Mouse (Mus musculus) limb, embryonic 12.5 days (tissue): Measurements from ENCODE around the gene Fkbp6. TPM values are rescaled to one million over a fixed set of nuclear protein-coding genes. Genes with fewer than 3 reads are reported as not detected.
"Not testable (repeated sequence)": the region's sequence is repeated elsewhere in the genome, so short reads cannot be mapped to it uniquely, and the experiment has no call there.

Experiments used
- ATAC-seq: fragments of 200-750 bp; cut with Nextera tagmentation; 2 replicates; pipeline ENCODE4 v1.8.0; 2017; ENCODE audit warnings: low read depth, moderate TSS enrichment; ENCODE audit not compliant: insufficient number of reproducible peaks, insufficient read depth, low FRiP score, low TSS enrichment
- H3K27ac ChIP-seq: fragments of 300-500 bp; sonication (generic); 2 replicates; pipeline ENCODE4 v1.5.1; 2016; ENCODE audit warnings: mild to moderate bottlenecking, moderate library complexity
- H3K27me3 ChIP-seq: fragments of 300-500 bp; sonication (generic); 2 replicates; pipeline ENCODE4 v1.6.1; 2016; ENCODE audit warnings: mild to moderate bottlenecking, moderate library complexity
- H3K36me3 ChIP-seq: fragments of 300-500 bp; sonication (generic); 2 replicates; pipeline ENCODE4 v1.6.1; 2016; ENCODE audit warnings: mild to moderate bottlenecking, moderate library complexity
- H3K4me1 ChIP-seq: fragments of 300-500 bp; sonication (generic); replicated peaks from 2 replicates; pipeline ENCODE4 v1.6.1; 2016
- H3K4me2 ChIP-seq: fragments of 300-500 bp; sonication (generic); 2 replicates; pipeline ENCODE4 v1.6.1; 2016; ENCODE audit warnings: mild to moderate bottlenecking, moderate library complexity
- H3K4me3 ChIP-seq: fragments of 300-500 bp; sonication (generic); replicated peaks from 2 replicates; pipeline ENCODE4 v1.5.1; 2016; ENCODE audit warnings: mild to moderate bottlenecking
- H3K9ac ChIP-seq: fragments of 300-500 bp; sonication (generic); replicated peaks from 2 replicates; pipeline ENCODE4 v1.6.1; 2016; ENCODE audit warnings: mild to moderate bottlenecking, moderate library complexity
- H3K9me3 ChIP-seq: fragments of 300-500 bp; sonication (generic); 2 replicates; pipeline ENCODE4 v1.6.1; 2016; ENCODE audit warnings: mild to moderate bottlenecking, moderate library complexity
- WGBS: fragments of 180-500 bp; shearing (Covaris S2); methylation state at CpG from one replicate; pipeline ENCODE4 v1.1.7; 2016; 5-methylcytosine and 5-hydroxymethylcytosine counted together
- polyA plus RNA-seq: library from polyadenylated mRNA; unstranded; fragments of >200 nt; fragmentation: Nextera tagmentation; extraction: Ambion mirVana; gene quantifications from 2 replicates; pipeline ENCODE4 v1.2.1, GENCODE M21; 2016

The Fkbp6 gene
- polyA plus RNA-seq, 1 experiment from 2014 or later, result 0.16 TPM

GRCm38 (mm10) chr5:135371195-135371594 lies 21.4 kb upstream of the Fkbp6 start:
- no peaks in the 10 kb centered on the region for H3K9me3 ChIP-seq
- no peak for ATAC-seq
- peaks cover 49% of the 10 kb centered on the region for H3K36me3 ChIP-seq
- WGBS, result 91% methylated on average over 13 of the region's 13 CpGs
- H3K27me3 ChIP-seq, result 0 out of 2 replicates have a peak, but pooled peaks cover 2% of the 10 kb centered on the region
- 0 out of 2 replicates have a peak overlapping the region, but pooled peaks have one; percentile 90 for H3K9ac ChIP-seq
- H3K27ac ChIP-seq, result no peak overlapping the region
- peak overlapping the region; percentile 86; the same call in 1 of the 2 replicates for H3K4me2 ChIP-seq
- H3K4me1 ChIP-seq, result peaks cover 12% of the 10 kb centered on the region
- 0 out of 2 replicates have a peak overlapping the region, but pooled peaks have one; percentile 92 for H3K4me3 ChIP-seq

- ATAC-seq, result peak; percentile 64; the same call in 1 of the 2 replicates
- Histone ChIP-seq H3K9me3 (no peaks in the 10 kb centered on the region), H3K4me1 (peaks cover 12% of the 10 kb centered on the region), H3K27ac (peak within 1 kb of the TSS; percentile 87), H3K4me2 (peak within 1 kb of the TSS; percentile 86), H3K9ac (peak within 1 kb of the TSS; percentile 90), H3K4me3 (peak within 1 kb of the TSS; percentile 92), H3K36me3 (peaks cover 38% of the 10 kb centered on the region), H3K27me3 (peaks cover 10% of the 10 kb centered on the region; the same call in 1 of the 2 replicates)
- WGBS, result under 1% methylated on average over 64 of the region's 64 CpGs
Observed at GRCm38 (mm10) chr5:135369787-135370654, 20.2 kb upstream of the Fkbp6 start, which contains the start of gene Nsun5. Gene Nsun5 (plus strand): TSS chr5:135369953.

GRCm38 (mm10) chr5:135369196-135369595 lies 19.4 kb upstream of the Fkbp6 start:
- H3K27ac ChIP-seq, H3K9me3 ChIP-seq, ATAC-seq: not testable (repeated sequence)
- H3K4me1 ChIP-seq, result peaks cover 12% of the 10 kb centered on the region
- peak overlapping the region; percentile 92 for H3K4me3 ChIP-seq
- H3K36me3 ChIP-seq, result peaks cover 29% of the 10 kb centered on the region
- peaks cover 11% of the 10 kb centered on the region; the same call in 1 of the 2 replicates for H3K27me3 ChIP-seq
- H3K9ac ChIP-seq, result peak overlapping the region; percentile 90
- H3K4me2 ChIP-seq, result peak overlapping the region; percentile 86
- 56% methylated on average over 9 of the region's 9 CpGs for WGBS

GRCm38 (mm10) chr5:135368312-135368711 lies 18.5 kb upstream of the Fkbp6 start:
- H3K4me3 ChIP-seq, result no peak overlapping the region
- H3K27me3 ChIP-seq, result peaks cover 15% of the 10 kb centered on the region
- peaks cover 12% of the 10 kb centered on the region for H3K4me1 ChIP-seq
- no peaks in the 10 kb centered on the region for H3K9me3 ChIP-seq
- ATAC-seq, result no peak
- H3K36me3 ChIP-seq, result peaks cover 21% of the 10 kb centered on the region
- H3K4me2 ChIP-seq, result no peak overlapping the region
- H3K9ac ChIP-seq, result no peak overlapping the region
- H3K27ac ChIP-seq, result no peak overlapping the region
- WGBS, result 76% methylated on average over 6 of the region's 6 CpGs

GRCm38 (mm10) chr5:135367841-135368240 lies 18.0 kb upstream of the Fkbp6 start:
- WGBS, result 58% methylated on average over 6 of the region's 6 CpGs
- peaks cover 12% of the 10 kb centered on the region for H3K4me1 ChIP-seq
- no peak overlapping the region for H3K9ac ChIP-seq
- no peaks in the 10 kb centered on the region for H3K9me3 ChIP-seq
- peaks cover 16% of the 10 kb centered on the region for H3K36me3 ChIP-seq
- peaks cover 15% of the 10 kb centered on the region for H3K27me3 ChIP-seq
- ATAC-seq, result no peak
- no peak overlapping the region for H3K4me3 ChIP-seq
- H3K4me2 ChIP-seq, result no peak overlapping the region
- H3K27ac ChIP-seq, result no peak overlapping the region

GRCm38 (mm10) chr5:135363540-135363939 lies 13.7 kb upstream of the Fkbp6 start:
- no peaks in the 10 kb centered on the region; the same call in 1 of the 2 replicates for H3K9me3 ChIP-seq
- no peak overlapping the region for H3K27ac ChIP-seq
- no peak for ATAC-seq
- no peak overlapping the region for H3K4me2 ChIP-seq
- WGBS, result 25% methylated on average over 12 of the region's 12 CpGs
- H3K36me3 ChIP-seq, result no peaks in the 10 kb centered on the region
- no peak overlapping the region for H3K9ac ChIP-seq
- peaks cover 15% of the 10 kb centered on the region for H3K27me3 ChIP-seq
- H3K4me3 ChIP-seq, result no peak overlapping the region
- H3K4me1 ChIP-seq, result no peaks in the 10 kb centered on the region

- H3K4me3 ChIP-seq, result no peak overlapping the region
- no peak overlapping the region for H3K27ac ChIP-seq
- no peaks in the 10 kb centered on the region; the same call in 1 of the 2 replicates for H3K9me3 ChIP-seq
- 85% methylated on average over 3 of the region's 3 CpGs for WGBS
- no peaks in the 10 kb centered on the region for H3K36me3 ChIP-seq
- H3K4me1 ChIP-seq, result no peaks in the 10 kb centered on the region
- H3K4me2 ChIP-seq, result no peak overlapping the region
- no peak for ATAC-seq
- H3K27me3 ChIP-seq, result peaks cover 15% of the 10 kb centered on the region
- no peak overlapping the region for H3K9ac ChIP-seq
Observed at GRCm38 (mm10) chr5:135362572-135362971, 12.7 kb upstream of the Fkbp6 start.

GRCm38 (mm10) chr5:135359772-135360171 lies 9.9 kb upstream of the Fkbp6 start:
- no peak overlapping the region for H3K4me3 ChIP-seq
- H3K27me3 ChIP-seq, result peaks cover 12% of the 10 kb centered on the region; the same call in 1 of the 2 replicates
- H3K4me1 ChIP-seq, result no peaks in the 10 kb centered on the region
- H3K36me3 ChIP-seq, result no peaks in the 10 kb centered on the region
- no peak overlapping the region for H3K9ac ChIP-seq
- H3K27ac ChIP-seq, result no peak overlapping the region
- ATAC-seq, result no peak
- WGBS, result 87% methylated on average over 2 of the region's 2 CpGs
- H3K9me3 ChIP-seq, result no peaks in the 10 kb centered on the region; the same call in 1 of the 2 replicates
- no peak overlapping the region for H3K4me2 ChIP-seq

- Histone ChIP-seq H3K27ac (no peak overlapping the region), H3K4me2 (no peak overlapping the region), H3K36me3 (no peaks in the 10 kb centered on the region), H3K27me3 (peaks cover 26% of the 10 kb centered on the region), H3K9me3 (no peaks in the 10 kb centered on the region; the same call in 1 of the 2 replicates), H3K9ac (no peak overlapping the region), H3K4me3 (no peak overlapping the region), H3K4me1 (no peaks in the 10 kb centered on the region)
- no peak for ATAC-seq
- 89% methylated on average over 2 of the region's 2 CpGs for WGBS
Observed at GRCm38 (mm10) chr5:135357556-135357955, 7.7 kb upstream of the Fkbp6 start.

- Histone ChIP-seq H3K36me3 (no peaks in the 10 kb centered on the region), H3K27me3 (peaks cover 37% of the 10 kb centered on the region), H3K9me3 (no peaks in the 10 kb centered on the region; the same call in 1 of the 2 replicates), H3K4me2 (no peak overlapping the region), H3K4me1 (no peaks in the 10 kb centered on the region), H3K4me3 (no peak overlapping the region), H3K27ac (no peak overlapping the region), H3K9ac (no peak overlapping the region)
- ATAC-seq, result no peak
- 53% methylated on average over 1 of the region's 1 CpGs for WGBS
Observed at GRCm38 (mm10) chr5:135356090-135356489, 6.2 kb upstream of the Fkbp6 start.

GRCm38 (mm10) chr5:135353564-135353963 lies 3.7 kb upstream of the Fkbp6 start:
- ATAC-seq, result no peak
- H3K36me3 ChIP-seq, result no peaks in the 10 kb centered on the region
- peak overlapping the region; percentile 28 for H3K4me2 ChIP-seq
- H3K4me3 ChIP-seq, result no peak overlapping the region
- no peaks in the 10 kb centered on the region for H3K4me1 ChIP-seq
- 14% methylated on average over 20 of the region's 20 CpGs for WGBS
- H3K9ac ChIP-seq, result no peak overlapping the region
- H3K27ac ChIP-seq, result no peak overlapping the region
- peaks cover 37% of the 10 kb centered on the region for H3K27me3 ChIP-seq
- peaks cover 16% of the 10 kb centered on the region; the same call in 1 of the 2 replicates for H3K9me3 ChIP-seq
